Mouse (Mus musculus) liver, adult (tissue): ENCODE data around the gene Psme2.

ENCODE experiments used
- GATA4 ChIP-seq: IDR thresholded peaks from 2 replicates; pipeline ENCODE4 v1.6.1; 2014; ENCODE audit warnings: mild to moderate bottlenecking, low read length; ENCODE audit not compliant: insufficient replicate concordance

Gene Psme2

DNA sequence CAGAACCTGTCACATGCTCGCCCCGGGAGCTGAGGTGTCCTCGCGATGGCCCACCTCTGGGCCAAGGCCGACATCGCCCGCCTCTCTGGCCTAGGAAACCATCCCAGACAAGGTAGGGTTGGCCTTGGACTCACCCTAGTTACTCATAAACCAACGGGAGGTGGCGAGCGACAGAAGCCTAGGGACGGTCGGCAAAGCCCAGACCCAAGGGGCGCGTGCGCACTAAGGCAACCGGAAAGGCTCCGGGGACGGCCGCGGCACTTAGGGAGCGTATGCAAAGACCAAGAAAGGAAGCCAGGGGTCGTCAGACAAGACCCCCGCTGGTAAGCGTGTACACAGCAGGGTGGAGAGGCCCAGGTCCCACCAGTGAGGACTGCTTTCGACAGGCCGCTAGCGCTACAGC, 31.1 kb downstream of the Psme2 start, which contains the start of gene Dcaf11:
TSS of gene Dcaf11 (plus strand) at position 208 of the 403 bp plus-strand sequence.
- TF ChIP-seq GATA4, result no peak

DNA sequence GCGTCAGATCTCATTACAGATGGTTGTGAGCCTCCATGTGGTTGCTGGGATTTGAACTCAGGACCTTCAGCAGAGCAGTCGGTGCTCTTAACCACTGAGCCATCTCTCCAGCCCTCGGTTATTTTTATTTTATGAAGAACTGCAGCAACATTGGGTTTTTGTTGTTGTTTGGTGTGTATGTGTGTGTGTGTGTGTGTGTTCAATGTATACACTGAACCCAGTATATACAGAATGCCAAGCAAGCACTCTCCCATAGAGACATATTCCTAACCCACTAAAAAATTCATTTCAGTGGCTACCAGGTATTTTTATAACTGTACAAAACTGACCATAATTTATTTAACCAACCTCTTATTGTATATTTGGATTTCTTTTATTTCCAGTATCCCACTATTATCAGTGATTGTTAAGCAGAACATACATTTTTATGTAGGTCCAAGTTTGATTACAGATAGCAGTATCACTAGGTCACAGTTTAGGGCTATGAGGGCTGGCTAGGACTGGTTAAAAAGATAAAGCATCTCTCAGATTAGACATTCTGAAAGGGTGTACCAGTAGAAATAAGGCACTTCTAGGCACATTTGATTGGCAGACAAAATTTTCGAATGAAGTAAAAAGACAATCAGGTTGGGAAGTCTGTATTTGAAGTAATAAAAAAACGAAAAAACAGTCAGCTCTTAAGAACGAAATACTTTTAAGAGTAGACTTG, 32.0 kb downstream of the Psme2 start:
- no peak for TF ChIP-seq GATA4

DNA sequence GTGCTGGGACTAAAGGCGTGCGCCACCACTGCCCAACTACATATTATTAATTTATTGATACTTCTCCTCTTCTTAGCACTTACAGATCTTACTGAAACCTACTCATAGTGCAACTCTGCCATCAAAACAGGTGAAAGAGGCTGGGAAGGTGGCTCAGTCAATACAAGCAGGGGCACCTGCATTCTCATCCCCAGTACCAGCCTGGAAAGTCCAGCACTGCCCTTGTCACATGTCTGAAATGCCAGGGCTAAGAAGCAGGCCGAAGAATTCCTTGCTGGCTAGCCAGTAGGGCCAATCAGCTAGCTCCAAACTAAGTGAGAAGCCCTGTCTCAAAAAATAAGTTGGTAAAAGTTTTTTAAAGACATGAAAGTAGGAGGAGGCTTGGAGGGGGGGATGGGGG, 33.3 kb downstream of the Psme2 start:
- no peak for TF ChIP-seq GATA4

DNA sequence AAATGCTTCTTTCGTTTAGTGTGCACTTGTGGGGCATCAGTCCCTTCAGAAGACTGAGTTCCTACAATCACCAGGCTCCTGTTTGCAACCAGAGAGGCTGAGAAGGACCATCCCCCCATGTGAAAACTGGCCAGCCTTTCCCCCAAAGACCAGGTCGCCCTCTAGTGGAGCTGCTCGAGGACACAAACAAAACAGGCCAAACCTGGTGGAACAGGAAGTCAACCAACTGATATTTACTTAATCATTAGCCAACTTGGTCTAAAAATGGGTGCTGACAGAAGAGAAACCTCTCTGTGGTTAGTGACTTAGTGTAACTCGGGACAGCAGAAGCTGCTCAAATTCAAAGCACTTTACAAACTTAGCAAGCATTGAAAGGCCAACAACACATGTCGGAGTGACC, 33.9 kb downstream of the Psme2 start:
- TF ChIP-seq GATA4, result no peak

DNA sequence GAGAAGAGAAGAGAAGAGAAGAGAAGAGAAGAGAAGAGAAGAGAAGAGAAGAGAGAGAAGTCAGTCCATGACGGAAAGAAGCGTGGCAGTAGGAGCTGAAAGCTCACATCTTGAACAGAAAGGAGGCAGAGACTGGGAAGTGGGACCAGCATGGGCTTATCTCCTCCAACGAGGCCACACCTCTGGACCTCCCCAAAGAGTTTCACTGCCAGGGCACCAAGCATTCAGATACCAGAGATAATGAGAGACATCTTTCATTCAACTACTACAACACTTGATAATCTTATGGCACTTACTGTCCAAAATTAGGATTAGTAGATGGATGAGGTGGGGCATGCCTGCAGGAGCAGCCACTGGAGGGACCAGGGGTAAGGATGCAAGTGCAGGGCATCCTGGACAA, 35.1 kb downstream of the Psme2 start:
- no peak for TF ChIP-seq GATA4

GRCm38 (mm10) chr14:55554635-55555034, 36.3 kb downstream of the Psme2 start:
- no peak for TF ChIP-seq GATA4

GRCm38 (mm10) chr14:55551794-55552193, 39.1 kb downstream of the Psme2 start:
- TF ChIP-seq GATA4, result no peak

DNA sequence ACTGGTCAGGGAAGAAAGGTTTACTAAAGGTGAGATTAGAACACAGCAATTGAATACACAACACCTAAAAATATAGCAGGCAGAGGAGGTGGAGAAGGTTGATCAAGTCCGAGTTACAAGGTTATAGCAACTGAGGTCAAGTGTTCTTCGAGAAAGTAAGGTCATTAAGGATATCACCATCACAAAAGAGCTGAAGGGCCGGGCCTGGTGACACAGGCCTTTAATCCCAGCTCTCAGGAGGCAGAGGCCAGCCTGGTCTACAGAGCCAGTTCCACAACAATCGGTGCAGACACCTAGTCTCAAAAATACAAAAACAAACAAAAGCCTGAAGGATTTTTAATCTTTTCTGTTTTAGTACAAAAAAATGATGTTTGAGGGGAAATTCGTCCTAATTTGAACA, 39.6 kb downstream of the Psme2 start:
- no peak for TF ChIP-seq GATA4

GRCm38 (mm10) chr14:55550191-55550590, 40.7 kb downstream of the Psme2 start:
- no peak for TF ChIP-seq GATA4

DNA sequence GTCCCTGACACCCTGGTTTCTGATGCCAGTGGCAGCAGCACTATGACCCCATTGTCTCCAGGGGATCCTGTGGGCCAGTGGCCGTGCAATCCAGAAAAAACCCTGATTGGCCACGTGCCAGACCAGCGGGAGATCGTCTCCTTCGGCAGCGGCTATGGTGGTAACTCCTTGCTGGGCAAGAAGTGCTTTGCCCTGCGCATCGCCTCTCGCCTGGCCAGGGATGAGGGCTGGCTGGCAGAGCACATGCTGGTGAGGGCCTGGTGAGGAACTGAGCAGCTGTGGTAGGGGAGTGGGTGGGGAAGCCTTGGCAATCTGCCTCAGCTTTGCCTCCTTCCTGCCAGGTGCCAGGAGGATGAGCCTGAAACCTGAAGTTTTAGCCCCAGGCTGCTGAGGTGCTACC, 46.6 kb downstream of the Psme2 start:
- TF ChIP-seq GATA4, result no peak

DNA sequence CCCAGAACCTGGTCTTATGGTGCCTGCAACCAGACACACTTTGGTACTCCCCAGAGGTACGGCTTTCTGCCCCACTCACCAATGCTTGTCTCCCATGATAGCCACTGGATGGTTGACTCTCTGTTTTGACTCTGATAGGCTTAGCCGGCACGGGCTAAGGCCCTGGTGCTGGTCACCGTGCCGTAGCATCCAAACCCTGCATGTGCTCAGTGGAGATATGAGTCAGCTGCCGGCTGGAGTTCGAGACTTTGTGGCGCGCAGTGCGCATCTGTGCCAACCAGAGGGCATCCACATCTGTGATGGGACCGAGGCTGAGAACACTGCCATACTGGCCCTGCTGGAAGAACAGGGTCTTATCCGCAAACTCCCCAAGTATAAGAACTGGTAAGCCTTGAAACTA, 48.6 kb downstream of the Psme2 start:
- no peak for TF ChIP-seq GATA4

DNA sequence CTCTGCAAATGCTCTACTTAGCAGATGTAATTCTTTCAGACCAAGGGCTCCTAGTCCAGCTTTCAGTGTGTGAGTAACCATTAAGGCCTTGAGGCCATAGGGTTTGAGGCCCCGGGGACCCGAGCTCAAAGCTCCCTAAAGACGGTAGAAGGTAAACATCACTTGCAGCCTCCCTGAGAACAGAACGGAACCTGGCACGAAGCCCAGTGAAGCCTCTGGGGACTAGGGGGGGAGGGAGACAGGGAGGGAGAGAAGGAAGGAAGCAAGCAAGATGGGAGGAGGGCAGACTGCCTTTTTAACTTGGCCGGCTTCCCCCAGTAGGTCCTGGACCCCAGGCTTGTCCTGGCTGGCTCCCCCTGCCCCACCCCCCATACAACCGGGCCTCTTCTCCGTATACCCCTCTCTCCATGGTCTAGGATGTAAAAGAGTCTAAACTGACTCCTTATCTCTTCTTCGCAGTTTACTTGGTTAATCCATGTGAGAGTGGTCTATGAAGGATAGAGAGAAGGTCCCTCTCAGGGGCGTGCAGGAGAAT, 50.1 kb downstream of the Psme2 start:
- TF ChIP-seq GATA4, result no peak

DNA sequence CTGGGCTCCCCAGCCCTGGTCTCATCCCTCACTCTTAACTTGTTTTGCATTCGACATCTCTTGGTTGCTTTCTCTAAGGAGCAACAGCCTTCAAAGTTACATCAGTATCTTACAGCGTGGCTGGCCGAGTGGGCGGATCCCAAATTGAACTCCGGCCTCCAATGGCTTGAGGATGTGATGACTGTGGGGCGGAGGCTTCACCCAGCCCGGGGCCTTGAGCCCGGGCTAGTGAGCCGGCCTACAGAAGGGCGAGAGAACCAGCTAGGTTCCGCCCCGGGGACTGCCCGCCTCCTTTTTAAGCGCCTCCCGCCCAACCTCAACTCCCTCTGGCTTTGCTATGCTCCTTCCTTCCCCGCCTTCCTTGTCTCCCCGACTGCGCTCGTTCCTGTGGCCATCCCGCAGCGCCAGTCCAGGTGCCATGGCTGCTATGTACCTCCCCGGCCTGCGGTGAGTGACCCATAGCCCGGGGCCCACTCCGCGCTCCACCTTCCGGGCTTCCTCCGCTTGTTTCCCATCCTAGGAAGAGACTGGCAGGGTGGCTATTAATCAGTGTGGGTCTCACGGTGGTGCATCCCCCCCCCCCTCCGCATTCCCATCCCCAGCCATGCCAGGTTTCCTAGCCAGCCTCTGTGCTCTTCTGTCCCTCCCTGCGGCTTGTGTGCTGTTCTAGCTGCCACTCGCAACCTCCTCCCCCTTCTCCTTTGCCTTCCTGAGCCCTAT, 50.7 kb downstream of the Psme2 start, which contains the start of gene Pck2:
TSS of gene Pck2 (plus strand) at position 200 of the 720 bp plus-strand sequence.
- TF ChIP-seq GATA4, result no peak
